Mouse (Mus musculus) cerebellum, postnatal 25 days (tissue): Measurements from ENCODE around the gene Fam168b.

Experiments used
- DNase-seq, 2 experiments: peaks; one replicate each; pipeline ENCODE4 v3.0.0; 2021; ENCODE audit warnings: mixed read lengths in 2 of 2

Gene Fam168b

GRCm38 (mm10) chr1:34850343-34851136 is 7.7 kb upstream of the Fam168b start:
- peak; percentile 24 to 46 for DNase-seq

- DNase-seq, result peak; percentile 96
Measured at GRCm38 (mm10) chr1:34849745-34850342, 7.0 kb upstream of the Fam168b start, which contains the start of gene Plekhb2. Gene Plekhb2 (plus strand): TSS chr1:34849976.

GRCm38 (mm10) chr1:34847070-34847469 is 4.2 kb upstream of the Fam168b start:
- DNase-seq, result no peak

- DNase-seq, result peak in 1 of 2 experiments; percentile 76
Measured at GRCm38 (mm10) chr1:34842389-34842861, 440 bp downstream of the Fam168b start.

GRCm38 (mm10) chr1:34841709-34842388 is 1.0 kb downstream of the Fam168b start:
- DNase-seq, result no peak

- DNase-seq, result no peak
Measured at GRCm38 (mm10) chr1:34839241-34839640, 3.6 kb downstream of the Fam168b start.

GRCm38 (mm10) chr1:34837951-34838689 is 4.7 kb downstream of the Fam168b start:
- no peak for DNase-seq

GRCm38 (mm10) chr1:34834904-34835303 is 8.0 kb downstream of the Fam168b start:
- peak in 1 of 2 experiments; percentile 3 for DNase-seq

- no peak for DNase-seq
Measured at GRCm38 (mm10) chr1:34831381-34831780, 11.5 kb downstream of the Fam168b start.

GRCm38 (mm10) chr1:34830934-34831333 is 11.9 kb downstream of the Fam168b start:
- DNase-seq, result peak in 1 of 2 experiments; percentile 3

- no peak for DNase-seq
Measured at GRCm38 (mm10) chr1:34828528-34829294, 14.2 kb downstream of the Fam168b start.

GRCm38 (mm10) chr1:34827900-34828299 is 15.0 kb downstream of the Fam168b start:
- DNase-seq, result peak in 1 of 2 experiments; percentile 3

GRCm38 (mm10) chr1:34825909-34826308 is 17.0 kb downstream of the Fam168b start:
- peak in 1 of 2 experiments; percentile 4 for DNase-seq

- DNase-seq, result peak in 1 of 2 experiments; percentile 2
Measured at GRCm38 (mm10) chr1:34824208-34824607, 18.7 kb downstream of the Fam168b start.

- DNase-seq, result peak in 1 of 2 experiments; percentile 4
Measured at GRCm38 (mm10) chr1:34823353-34823752, 19.5 kb downstream of the Fam168b start.

GRCm38 (mm10) chr1:34822746-34823145 is 20.1 kb downstream of the Fam168b start:
- no peak for DNase-seq

GRCm38 (mm10) chr1:34822003-34822402 is 20.9 kb downstream of the Fam168b start:
- DNase-seq, result no peak

- no peak for DNase-seq
Measured at GRCm38 (mm10) chr1:34821411-34821810, 21.5 kb downstream of the Fam168b start.

GRCm38 (mm10) chr1:34819225-34819910 is 23.5 kb downstream of the Fam168b start:
- DNase-seq, result no peak

- no peak for DNase-seq
Measured at GRCm38 (mm10) chr1:34815843-34816242, 27.0 kb downstream of the Fam168b start.
